Mouse (Mus musculus): ENCODE data around the gene Mbtps1. TPM values are rescaled to one million over a fixed set of nuclear protein-coding genes. Genes with fewer than 3 reads are reported as not detected.

Gene Mbtps1
- polyA plus RNA-seq, 1 experiment from 2014 or later = 32.8 TPM

DNA sequence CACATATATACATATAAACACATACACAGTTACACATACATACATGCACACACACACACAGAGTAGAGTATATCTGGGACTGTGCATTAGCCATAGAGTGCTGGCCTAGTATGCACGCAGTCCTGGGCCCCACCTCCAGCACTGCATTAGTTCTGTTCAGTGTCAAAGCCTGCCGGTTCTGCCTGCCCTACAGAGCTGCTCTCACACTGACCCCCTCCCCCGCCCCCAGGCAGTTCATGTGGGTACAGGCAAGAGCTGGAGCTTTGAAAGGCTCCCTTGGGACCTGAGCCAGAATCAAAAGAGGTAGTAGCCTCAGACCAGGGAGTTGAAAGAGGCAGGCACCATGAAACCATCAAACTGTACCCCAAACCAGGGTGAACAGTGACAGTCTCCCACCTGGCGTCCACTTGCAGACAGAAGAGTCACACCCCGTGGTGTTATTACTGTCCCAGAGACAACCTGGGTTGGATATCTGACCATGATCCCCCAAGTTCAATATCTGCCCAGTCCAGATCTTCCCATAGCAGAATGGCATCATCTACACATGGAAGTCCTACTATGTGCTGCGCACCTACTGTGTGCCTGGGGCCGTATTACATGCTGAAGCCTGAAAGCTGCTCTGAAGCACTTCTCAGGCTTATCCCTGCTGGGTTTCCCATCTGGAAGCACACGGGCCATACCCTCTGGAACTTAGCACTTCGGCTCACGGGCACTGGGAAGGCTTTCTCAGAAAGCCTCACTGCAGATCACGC, 74.2 kb downstream of the Mbtps1 start:
- H3K9ac ChIP-seq (ENCODE audit: low read depth, low read length) = no peak overlapping the region
- H3K27ac ChIP-seq (ENCODE audit: low read depth, low read length) = no peak overlapping the region
- H3K4me3 ChIP-seq (ENCODE audit: low read depth, low read length) = no peak overlapping the region
- no peaks in the 10 kb centered on the region for H3K9me3 ChIP-seq (ENCODE audit: control insufficient read depth)
- no peaks in the 10 kb centered on the region for H3K27me3 ChIP-seq (replicated peaks; ENCODE audit: control insufficient read depth, insufficient read depth, low read length)
- no peak for ATAC-seq
- H3K36me3 ChIP-seq (ENCODE audit: control insufficient read depth, insufficient read depth) = no peaks in the 10 kb centered on the region
- 86% methylated on average over 11 of the region's 11 CpGs for WGBS
- no peak overlapping the region for H3K4me2 ChIP-seq (replicated peaks; ENCODE audit: low read depth)
- no peak for TF ChIP-seq CTCF (IDR thresholded peaks at IDR 0.05; ENCODE audit: low read depth)
- no peaks in the 10 kb centered on the region for H3K4me1 ChIP-seq (replicated peaks; ENCODE audit: control insufficient read depth, insufficient read depth, low read length)

DNA sequence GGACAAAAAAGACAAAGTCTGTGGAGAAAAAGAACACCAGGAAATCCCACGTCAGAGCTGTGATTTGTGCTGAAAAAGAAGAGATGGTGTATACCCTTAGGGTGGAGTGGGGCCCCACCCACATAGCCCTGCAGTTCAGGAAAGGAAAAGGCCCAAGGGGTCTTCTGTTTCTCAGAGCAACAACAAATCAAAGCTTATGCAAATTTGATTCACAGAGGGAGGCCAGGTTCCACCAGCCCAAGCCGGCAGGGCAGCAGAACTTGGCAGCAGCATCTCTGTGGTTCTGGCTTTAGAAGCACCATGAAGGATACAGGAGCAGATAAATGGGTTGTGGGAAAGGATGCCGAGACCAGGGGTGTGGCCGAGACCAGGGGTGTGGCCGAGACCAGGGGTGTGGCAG, 79.9 kb downstream of the Mbtps1 start:
- Histone ChIP-seq H3K9ac (ENCODE audit: low read depth, low read length) (no peak overlapping the region), H3K4me1 (replicated peaks; ENCODE audit: control insufficient read depth, insufficient read depth, low read length) (no peaks in the 10 kb centered on the region), H3K27me3 (replicated peaks; ENCODE audit: control insufficient read depth, insufficient read depth, low read length) (no peaks in the 10 kb centered on the region), H3K9me3 (ENCODE audit: control insufficient read depth) (no peaks in the 10 kb centered on the region), H3K4me3 (ENCODE audit: low read depth, low read length) (no peak overlapping the region), H3K36me3 (ENCODE audit: control insufficient read depth, insufficient read depth) (no peaks in the 10 kb centered on the region), H3K4me2 (replicated peaks; ENCODE audit: low read depth) (no peak overlapping the region), H3K27ac (ENCODE audit: low read depth, low read length) (no peak overlapping the region)
- WGBS = 35% methylated on average over 5 of the region's 5 CpGs
- ATAC-seq = no peak
- no peak for TF ChIP-seq CTCF (IDR thresholded peaks at IDR 0.05; ENCODE audit: low read depth)

DNA sequence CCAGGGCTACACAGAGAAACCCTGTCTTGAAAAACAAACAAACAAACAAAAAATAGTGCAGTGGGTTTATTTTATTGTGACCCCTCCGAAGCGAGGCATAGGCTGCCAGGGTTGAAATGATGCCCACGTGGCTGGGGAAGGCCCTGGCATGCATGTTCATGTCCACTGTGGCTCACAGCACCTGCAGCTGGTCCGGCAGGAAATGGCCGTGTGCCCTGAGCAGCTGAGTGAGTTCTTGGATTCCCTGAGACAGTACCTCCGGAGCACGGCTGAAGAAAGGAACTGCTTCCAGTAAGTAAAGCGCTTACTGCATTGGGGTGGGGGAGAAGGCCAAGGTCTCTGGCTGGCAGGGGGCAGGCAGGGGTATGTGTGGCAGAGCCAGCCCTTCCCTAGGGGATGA, 90.4 kb downstream of the Mbtps1 start:
- no peak for TF ChIP-seq CTCF (IDR thresholded peaks at IDR 0.05; ENCODE audit: low read depth)

DNA sequence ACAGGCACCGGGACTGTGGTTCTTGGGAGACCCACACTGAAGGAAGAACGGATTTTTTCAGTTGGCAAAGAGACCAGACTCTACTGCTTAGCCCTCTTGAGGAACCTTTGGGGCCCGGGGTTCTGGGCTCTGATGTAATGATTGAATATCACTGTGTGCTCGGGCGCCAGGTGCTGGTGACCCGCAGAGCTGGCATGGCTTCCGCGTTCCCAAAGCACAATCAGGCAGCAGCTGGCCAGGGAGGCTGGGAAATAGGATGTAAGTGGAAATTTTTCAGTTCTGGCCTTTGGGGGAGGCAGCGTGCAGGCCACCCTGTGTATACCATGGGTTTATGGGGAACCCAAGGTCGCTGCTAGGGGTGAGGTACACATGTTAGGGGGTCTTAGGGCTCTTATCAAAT, 91.7 kb downstream of the Mbtps1 start:
- Histone ChIP-seq H3K27ac (ENCODE audit: low read depth, low read length) (no peak overlapping the region), H3K9me3 (ENCODE audit: control insufficient read depth) (no peaks in the 10 kb centered on the region), H3K4me3 (ENCODE audit: low read depth, low read length) (no peak overlapping the region), H3K27me3 (replicated peaks; ENCODE audit: control insufficient read depth, insufficient read depth, low read length) (peaks cover 19% of the 10 kb centered on the region; the same call in 1 of the 2 replicates), H3K4me2 (replicated peaks; ENCODE audit: low read depth) (no peak overlapping the region), H3K9ac (ENCODE audit: low read depth, low read length) (no peak overlapping the region), H3K4me1 (replicated peaks; ENCODE audit: control insufficient read depth, insufficient read depth, low read length) (no peaks in the 10 kb centered on the region), H3K36me3 (ENCODE audit: control insufficient read depth, insufficient read depth) (no peaks in the 10 kb centered on the region)
- no peak for TF ChIP-seq CTCF (IDR thresholded peaks at IDR 0.05; ENCODE audit: low read depth)
- 61% methylated on average over 10 of the region's 10 CpGs for WGBS
- ATAC-seq = no peak

More for the DNA sequence above, 90.4 kb downstream of the Mbtps1 start:
- Histone ChIP-seq H3K27ac (ENCODE audit: low read depth, low read length) (no peak overlapping the region), H3K36me3 (ENCODE audit: control insufficient read depth, insufficient read depth) (no peaks in the 10 kb centered on the region), H3K9me3 (ENCODE audit: control insufficient read depth) (no peaks in the 10 kb centered on the region), H3K27me3 (replicated peaks; ENCODE audit: control insufficient read depth, insufficient read depth, low read length) (peaks cover 19% of the 10 kb centered on the region; the same call in 1 of the 2 replicates), H3K9ac (ENCODE audit: low read depth, low read length) (no peak overlapping the region), H3K4me2 (replicated peaks; ENCODE audit: low read depth) (no peak overlapping the region), H3K4me3 (ENCODE audit: low read depth, low read length) (no peak overlapping the region), H3K4me1 (replicated peaks; ENCODE audit: control insufficient read depth, insufficient read depth, low read length) (no peaks in the 10 kb centered on the region)
- no peak for ATAC-seq
- WGBS = 82% methylated on average over 8 of the region's 8 CpGs

DNA sequence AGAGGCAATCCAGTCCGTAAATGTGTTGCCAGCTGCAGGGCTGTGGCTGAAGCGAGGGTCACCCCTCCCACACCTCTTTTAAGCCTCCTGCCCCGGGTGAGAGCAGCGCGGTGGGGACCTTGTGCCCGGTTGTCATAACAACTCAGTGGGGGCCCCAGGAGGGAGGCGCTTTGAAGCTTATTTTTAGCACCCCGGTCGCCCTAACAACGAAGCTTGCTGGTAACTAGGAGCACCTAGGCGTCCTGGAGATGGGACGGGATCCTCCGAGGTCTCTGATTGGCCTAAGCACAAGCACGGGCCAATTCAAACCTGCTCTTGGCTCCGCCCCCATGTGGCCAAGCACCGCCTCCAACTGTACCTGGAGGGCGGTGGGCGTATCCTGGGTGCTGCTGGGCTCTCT, 92.4 kb downstream of the Mbtps1 start:
- WGBS = 2% methylated on average over 18 of the region's 18 CpGs
- ATAC-seq = peak; percentile 36
- no peak for TF ChIP-seq CTCF (IDR thresholded peaks at IDR 0.05; ENCODE audit: low read depth)
- no peak overlapping the region for H3K9ac ChIP-seq (ENCODE audit: low read depth, low read length)
- no peaks in the 10 kb centered on the region for H3K36me3 ChIP-seq (ENCODE audit: control insufficient read depth, insufficient read depth)
- no peaks in the 10 kb centered on the region for H3K4me1 ChIP-seq (replicated peaks; ENCODE audit: control insufficient read depth, insufficient read depth, low read length)
- no peak overlapping the region for H3K4me3 ChIP-seq (ENCODE audit: low read depth, low read length)
- H3K27ac ChIP-seq (ENCODE audit: low read depth, low read length) = no peak overlapping the region
- H3K4me2 ChIP-seq (replicated peaks; ENCODE audit: low read depth) = peak overlapping the region; percentile 48; the same call in 1 of the 2 replicates
- no peaks in the 10 kb centered on the region for H3K9me3 ChIP-seq (ENCODE audit: control insufficient read depth)
- peaks cover 19% of the 10 kb centered on the region; the same call in 1 of the 2 replicates for H3K27me3 ChIP-seq (replicated peaks; ENCODE audit: control insufficient read depth, insufficient read depth, low read length)

DNA sequence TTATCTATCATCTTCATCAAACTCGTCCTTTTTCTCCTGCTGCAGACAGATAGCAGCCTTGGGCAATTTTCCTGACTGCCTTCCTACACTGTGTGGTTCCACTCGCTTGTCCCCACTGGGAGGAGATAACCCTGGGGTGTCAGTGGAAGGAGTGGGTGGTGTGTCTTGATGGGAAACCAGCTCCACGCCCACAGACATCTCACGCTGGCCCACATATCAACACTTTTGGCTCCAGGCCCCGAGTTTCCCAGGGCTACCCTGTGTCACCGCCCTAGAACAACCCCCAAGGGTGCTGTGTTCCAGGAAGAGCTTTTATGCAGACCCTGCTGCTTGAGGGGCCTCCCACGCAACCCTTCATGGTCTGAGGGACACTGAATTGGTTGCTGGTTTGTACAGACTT, 94.8 kb downstream of the Mbtps1 start:
- ATAC-seq = no peak
- WGBS = 73% methylated on average over 7 of the region's 7 CpGs
- no peaks in the 10 kb centered on the region for H3K4me1 ChIP-seq (replicated peaks; ENCODE audit: control insufficient read depth, insufficient read depth, low read length)
- no peaks in the 10 kb centered on the region for H3K36me3 ChIP-seq (ENCODE audit: control insufficient read depth, insufficient read depth)
- H3K4me2 ChIP-seq (replicated peaks; ENCODE audit: low read depth) = no peak overlapping the region
- no peak overlapping the region for H3K9ac ChIP-seq (ENCODE audit: low read depth, low read length)
- no peak for TF ChIP-seq CTCF (IDR thresholded peaks at IDR 0.05; ENCODE audit: low read depth)
- no peaks in the 10 kb centered on the region for H3K9me3 ChIP-seq (ENCODE audit: control insufficient read depth)
- H3K27me3 ChIP-seq (replicated peaks; ENCODE audit: control insufficient read depth, insufficient read depth, low read length) = peaks cover 19% of the 10 kb centered on the region; the same call in 1 of the 2 replicates
- H3K27ac ChIP-seq (ENCODE audit: low read depth, low read length) = no peak overlapping the region
- H3K4me3 ChIP-seq (ENCODE audit: low read depth, low read length) = no peak overlapping the region

All from intestine, postnatal 0 days (tissue).